Mouse (Mus musculus) forebrain, embryonic 14.5 days (tissue): ENCODE results near the gene Ksr2. TPM values are rescaled to one million over a fixed set of nuclear protein-coding genes. Genes with fewer than 3 reads are reported as not detected.

Experiments used
- ATAC-seq: fragments of 200-750 bp; cut with Nextera tagmentation; 2 replicates; pipeline ENCODE4 v1.8.0; 2017; ENCODE audit warnings: mild to moderate bottlenecking, moderate library complexity
- DNase-seq: peaks from one replicate; pipeline ENCODE4 v3.0.0-alpha.2; 2015; ENCODE audit warnings: low spot score
- H3K27ac ChIP-seq: fragments of 300-500 bp; sonication (generic); 2 replicates; pipeline ENCODE4 v1.5.1; 2014; ENCODE audit warnings: low read depth, mild to moderate bottlenecking, control low read depth, low read length, moderate library complexity
- H3K27me3 ChIP-seq: fragments of 300-500 bp; sonication (generic); replicated peaks from 2 replicates; pipeline ENCODE4 v1.6.1; 2014; ENCODE audit warnings: low read length, control low read depth, mixed read lengths; ENCODE audit not compliant: control insufficient read depth, insufficient read depth
- H3K36me3 ChIP-seq: fragments of 300-500 bp; sonication (generic); 2 replicates; pipeline ENCODE4 v1.6.1; 2014; ENCODE audit warnings: low read length, control low read depth; ENCODE audit not compliant: control insufficient read depth, insufficient read depth
- H3K4me1 ChIP-seq: fragments of 300-500 bp; sonication (generic); 2 replicates; pipeline ENCODE4 v1.6.1; 2014; ENCODE audit warnings: antibody characterized with exemption, low read length, control low read depth; ENCODE audit not compliant: control insufficient read depth, insufficient read depth
- H3K4me2 ChIP-seq: fragments of 300-500 bp; sonication (generic); 2 replicates; pipeline ENCODE4 v1.6.1; 2014; ENCODE audit warnings: mild to moderate bottlenecking, control low read depth, low read length
- H3K4me3 ChIP-seq: fragments of 300-500 bp; sonication (generic); 2 replicates; pipeline ENCODE4 v1.5.1; 2014; ENCODE audit warnings: low read depth, low read length, control low read depth
- H3K9ac ChIP-seq: fragments of 300-500 bp; sonication (generic); 2 replicates; pipeline ENCODE4 v1.6.1; 2014; ENCODE audit warnings: mild to moderate bottlenecking, low read length, control low read depth, moderate library complexity
- H3K9me3 ChIP-seq: fragments of 300-500 bp; sonication (generic); replicated peaks from 2 replicates; pipeline ENCODE4 v1.6.1; 2016; ENCODE audit warnings: low read length, control low read depth, mixed read lengths; ENCODE audit not compliant: control insufficient read depth
- WGBS: fragments of 180-500 bp; shearing (Covaris S2); extraction: QIAGEN DNeasy Blood & Tissue Kit; methylation state at CpG from one replicate; pipeline ENCODE4 v1.1.7; 2014; 5-methylcytosine and 5-hydroxymethylcytosine counted together
- polyA plus RNA-seq: library from polyadenylated mRNA; unstranded; fragments of >200 nt; fragmentation: Nextera tagmentation; extraction: Ambion mirVana; gene quantifications from 2 replicates; pipeline ENCODE4 v1.2.1, GENCODE M21; 2014

Ksr2 gene
- polyA plus RNA-seq, 1 experiment from 2014 or later = 1.4 TPM

GRCm38 (mm10) chr5:117764496-117764895, 350.7 kb downstream of the Ksr2 start:
- Histone ChIP-seq H3K27ac (no peak overlapping the region), H3K4me2 (no peak overlapping the region), H3K4me1 (no peaks in the 10 kb centered on the region), H3K4me3 (no peak overlapping the region), H3K27me3 (no peaks in the 10 kb centered on the region), H3K9me3 (no peaks in the 10 kb centered on the region), H3K36me3 (peaks cover 4% of the 10 kb centered on the region; the same call in 1 of the 2 replicates), H3K9ac (no peak overlapping the region)
- ATAC-seq = no peak
- DNase-seq = no peak
- WGBS = 83% methylated on average over 9 of the region's 9 CpGs

GRCm38 (mm10) chr5:117779175-117779574, 365.4 kb downstream of the Ksr2 start:
- H3K4me2 ChIP-seq = no peak overlapping the region
- no peak overlapping the region for H3K27ac ChIP-seq
- no peaks in the 10 kb centered on the region for H3K4me1 ChIP-seq
- H3K36me3 ChIP-seq = no peaks in the 10 kb centered on the region
- no peaks in the 10 kb centered on the region for H3K27me3 ChIP-seq
- H3K9me3 ChIP-seq = no peaks in the 10 kb centered on the region
- ATAC-seq (no peak), DNase-seq (no peak)
- 60% methylated on average over 11 of the region's 11 CpGs for WGBS
- H3K9ac ChIP-seq = no peak overlapping the region
- no peak overlapping the region for H3K4me3 ChIP-seq

GRCm38 (mm10) chr5:117780681-117781080, 366.9 kb downstream of the Ksr2 start, which contains the start of gene Nos1:
TSS of gene Nos1 (plus strand) at chr5:117781032.
- ATAC-seq (no peak), DNase-seq (no peak)
- Histone ChIP-seq H3K27ac (no peak within 1 kb of the TSS), H3K4me3 (no peak within 1 kb of the TSS), H3K9ac (no peak within 1 kb of the TSS), H3K27me3 (no peaks in the 10 kb centered on the region), H3K4me1 (no peaks in the 10 kb centered on the region), H3K9me3 (no peaks in the 10 kb centered on the region), H3K4me2 (no peak within 1 kb of the TSS), H3K36me3 (no peaks in the 10 kb centered on the region)
- WGBS = 25% methylated on average over 10 of the region's 10 CpGs

- DNase-seq (no peak), ATAC-seq (no peak)
- 62% methylated on average over 6 of the region's 6 CpGs for WGBS
- no peak overlapping the region for H3K4me3 ChIP-seq
- no peak overlapping the region for H3K27ac ChIP-seq
- H3K36me3 ChIP-seq = no peaks in the 10 kb centered on the region
- no peaks in the 10 kb centered on the region for H3K4me1 ChIP-seq
- H3K9me3 ChIP-seq = no peaks in the 10 kb centered on the region
- no peaks in the 10 kb centered on the region for H3K27me3 ChIP-seq
- no peak overlapping the region for H3K9ac ChIP-seq
- H3K4me2 ChIP-seq = no peak overlapping the region
Observed at GRCm38 (mm10) chr5:117781178-117781577, 367.4 kb downstream of the Ksr2 start.

- ATAC-seq (no peak), DNase-seq (no peak)
- Histone ChIP-seq H3K36me3 (no peaks in the 10 kb centered on the region), H3K4me3 (no peak overlapping the region), H3K27me3 (no peaks in the 10 kb centered on the region), H3K4me1 (no peaks in the 10 kb centered on the region), H3K9ac (no peak overlapping the region), H3K9me3 (no peaks in the 10 kb centered on the region), H3K4me2 (no peak overlapping the region), H3K27ac (no peak overlapping the region)
- WGBS = 78% methylated on average over 6 of the region's 6 CpGs
Observed at GRCm38 (mm10) chr5:117790071-117790470, 376.3 kb downstream of the Ksr2 start.

- WGBS = 79% methylated on average over 14 of the region's 14 CpGs
- no peaks in the 10 kb centered on the region for H3K4me1 ChIP-seq
- no peak overlapping the region for H3K4me3 ChIP-seq
- no peaks in the 10 kb centered on the region for H3K27me3 ChIP-seq
- no peaks in the 10 kb centered on the region for H3K36me3 ChIP-seq
- no peak for ATAC-seq
- H3K9ac ChIP-seq = no peak overlapping the region
- H3K9me3 ChIP-seq = no peaks in the 10 kb centered on the region
- DNase-seq = peak; percentile 28
- no peak overlapping the region for H3K4me2 ChIP-seq
- no peak overlapping the region for H3K27ac ChIP-seq
Observed at GRCm38 (mm10) chr5:117791875-117792274, 378.1 kb downstream of the Ksr2 start.

- Histone ChIP-seq H3K9me3 (no peaks in the 10 kb centered on the region), H3K4me3 (no peak overlapping the region), H3K27ac (no peak overlapping the region), H3K4me2 (no peak overlapping the region), H3K27me3 (no peaks in the 10 kb centered on the region), H3K4me1 (no peaks in the 10 kb centered on the region), H3K36me3 (no peaks in the 10 kb centered on the region), H3K9ac (no peak overlapping the region)
- WGBS = 80% methylated on average over 9 of the region's 9 CpGs
- DNase-seq (no peak), ATAC-seq (no peak)
Observed at GRCm38 (mm10) chr5:117800849-117801248, 387.0 kb downstream of the Ksr2 start.

- H3K4me1 ChIP-seq = no peaks in the 10 kb centered on the region
- ATAC-seq (no peak), DNase-seq (no peak)
- no peak overlapping the region for H3K4me2 ChIP-seq
- H3K27ac ChIP-seq = no peak overlapping the region
- H3K9me3 ChIP-seq = no peaks in the 10 kb centered on the region
- no peak overlapping the region for H3K9ac ChIP-seq
- H3K36me3 ChIP-seq = no peaks in the 10 kb centered on the region
- H3K27me3 ChIP-seq = no peaks in the 10 kb centered on the region
- no peak overlapping the region for H3K4me3 ChIP-seq
- WGBS = 84% methylated on average over 11 of the region's 11 CpGs
Observed at GRCm38 (mm10) chr5:117802071-117802521, 388.3 kb downstream of the Ksr2 start.

GRCm38 (mm10) chr5:117803551-117803950, 389.8 kb downstream of the Ksr2 start:
- WGBS = 73% methylated on average over 7 of the region's 7 CpGs
- peak; percentile 4 for DNase-seq
- Histone ChIP-seq H3K9ac (no peak overlapping the region), H3K27ac (no peak overlapping the region), H3K9me3 (no peaks in the 10 kb centered on the region), H3K27me3 (no peaks in the 10 kb centered on the region), H3K4me3 (no peak overlapping the region), H3K36me3 (no peaks in the 10 kb centered on the region), H3K4me1 (no peaks in the 10 kb centered on the region), H3K4me2 (no peak overlapping the region)
- ATAC-seq = no peak
